Mouse (Mus musculus) testis, adult 2 months (tissue): ENCODE measurements around the gene Abcc1. TPM values are rescaled to one million over a fixed set of nuclear protein-coding genes. Genes with fewer than 3 reads are reported as not detected.
A peak's percentile ranks its signal among the peaks of the same experiment; 100 is the strongest.

Experiments
- H3K27ac ChIP-seq: fragments of 200-500 bp; 2 replicates; pipeline ENCODE4 v1.5.1; 2012; ENCODE audit warnings: low read depth, low read length; ENCODE audit not compliant: control insufficient read depth, insufficient read depth
- H3K27me3 ChIP-seq: fragments of 200-500 bp; 2 replicates; pipeline ENCODE4 v1.6.1; 2012; ENCODE audit warnings: mild to moderate bottlenecking, low read length, moderate library complexity; ENCODE audit not compliant: control insufficient read depth, insufficient read depth
- H3K36me3 ChIP-seq: fragments of 200-500 bp; 2 replicates; pipeline ENCODE4 v1.6.1; 2012; ENCODE audit warnings: mild to moderate bottlenecking, low read length; ENCODE audit not compliant: control insufficient read depth, insufficient read depth
- H3K4me1 ChIP-seq: fragments of 200-500 bp; 2 replicates; pipeline ENCODE4 v1.6.1; 2012; ENCODE audit warnings: low read length; ENCODE audit not compliant: control insufficient read depth, insufficient read depth
- H3K4me3 ChIP-seq: fragments of 200-500 bp; 2 replicates; pipeline ENCODE4 v1.5.1; 2012; ENCODE audit warnings: low read depth, mild to moderate bottlenecking, low read length, moderate library complexity, mixed read lengths; ENCODE audit not compliant: control insufficient read depth
- CTCF ChIP-seq: fragments of 200-500 bp; IDR thresholded peaks from 2 replicates; pipeline ENCODE4 v1.5.1; 2012; ENCODE audit warnings: low read depth, mild to moderate bottlenecking, inconsistent platforms, low read length, moderate library complexity; ENCODE audit not compliant: control insufficient read depth, insufficient read depth, insufficient replicate concordance
- POLR2A ChIP-seq: fragments of 200-500 bp; IDR thresholded peaks from 2 replicates; pipeline ENCODE4 v1.6.1; 2012; ENCODE audit warnings: low read depth, mild to moderate bottlenecking, inconsistent platforms, low read length, moderate library complexity; ENCODE audit not compliant: control insufficient read depth
- polyA plus RNA-seq: library from polyadenylated mRNA; depleted of rRNA; stranded (reverse); fragments of >200 nt; gene quantifications from 2 replicates; pipeline ENCODE4 v1.2.3, GENCODE M21; 2012

Abcc1 gene
- polyA plus RNA-seq, 1 experiment: 31.1 TPM

DNA sequence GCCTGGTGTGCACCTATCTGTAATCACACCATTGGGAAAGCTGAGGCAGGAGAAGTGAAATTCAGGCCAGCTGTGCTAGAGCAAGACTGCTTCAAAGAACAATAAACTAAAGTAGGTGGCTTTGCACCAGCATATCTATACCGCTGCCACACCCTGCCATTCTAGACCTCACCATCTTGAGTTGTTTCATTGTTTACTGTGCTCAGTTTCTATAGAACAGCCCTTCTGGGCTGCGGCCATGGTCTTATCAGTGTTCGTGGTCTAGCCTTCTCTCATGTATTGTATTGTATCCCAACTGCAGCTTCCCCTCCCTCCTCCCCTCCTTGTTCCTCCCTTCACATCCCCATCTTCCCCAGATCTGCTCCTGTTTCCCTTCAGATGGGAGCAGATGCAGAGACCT lies 2.1 kb downstream of the Abcc1 start:
- H3K4me1 ChIP-seq: peaks cover 12% of the 10 kb centered on the region
- TF ChIP-seq CTCF (no peak), POLR2A (no peak)
- H3K4me3 ChIP-seq: no peak overlapping the region
- H3K27me3 ChIP-seq: no peaks in the 10 kb centered on the region
- H3K27ac ChIP-seq: peak overlapping the region; percentile 10; the same call in 1 of the 2 replicates
- no peaks in the 10 kb centered on the region for H3K36me3 ChIP-seq

DNA sequence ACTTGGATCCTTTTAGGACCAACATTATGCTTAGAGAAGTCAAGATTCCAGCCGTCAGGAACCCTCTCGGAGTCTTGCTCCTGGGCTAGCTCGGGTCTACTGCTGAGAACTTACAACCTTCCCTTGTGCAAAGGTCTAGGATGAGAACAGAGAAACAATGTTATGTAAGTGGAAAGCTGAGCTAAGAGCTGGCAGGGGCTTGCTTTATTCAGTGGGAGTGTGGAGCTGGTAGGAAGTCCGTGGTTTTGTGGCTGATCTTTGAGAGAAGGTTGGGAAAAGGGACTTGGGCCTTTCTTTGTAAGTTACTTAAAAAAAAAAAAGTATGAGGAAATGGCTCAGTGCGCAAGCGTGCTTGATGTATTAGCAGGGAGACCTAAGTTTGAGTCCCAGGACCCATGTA lies 2.7 kb downstream of the Abcc1 start:
- no peaks in the 10 kb centered on the region for H3K36me3 ChIP-seq
- H3K4me1 ChIP-seq: peaks cover 12% of the 10 kb centered on the region
- no peak overlapping the region; the same call in 1 of the 2 replicates for H3K27ac ChIP-seq
- TF ChIP-seq POLR2A: no peak
- TF ChIP-seq CTCF: no peak
- H3K27me3 ChIP-seq: no peaks in the 10 kb centered on the region
- no peak overlapping the region for H3K4me3 ChIP-seq

DNA sequence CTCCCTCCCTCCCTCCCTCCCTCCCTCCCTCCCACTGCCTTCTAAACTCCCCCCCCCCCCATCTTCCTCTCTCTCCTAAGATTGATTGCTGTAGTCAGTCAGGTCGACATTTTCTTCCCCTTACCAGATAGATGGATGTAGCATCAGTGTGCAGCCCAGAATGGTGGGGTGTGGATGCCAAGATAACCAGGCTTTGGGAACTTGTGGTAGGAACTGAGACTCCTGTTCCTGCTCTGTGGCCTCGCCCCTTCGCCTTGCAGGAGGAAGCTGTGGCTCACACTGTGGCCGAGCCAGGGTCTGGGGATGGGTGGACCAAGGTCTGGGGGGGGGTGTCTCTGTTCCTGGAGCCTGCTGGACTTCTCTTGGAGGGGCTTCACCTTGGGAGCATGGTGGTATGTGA lies 4.1 kb downstream of the Abcc1 start:
- Histone ChIP-seq H3K36me3 (no peaks in the 10 kb centered on the region), H3K27ac (no peak overlapping the region; the same call in 1 of the 2 replicates), H3K4me1 (peaks cover 12% of the 10 kb centered on the region), H3K27me3 (no peaks in the 10 kb centered on the region), H3K4me3 (no peak overlapping the region)
- no peak for TF ChIP-seq POLR2A
- no peak for TF ChIP-seq CTCF

DNA sequence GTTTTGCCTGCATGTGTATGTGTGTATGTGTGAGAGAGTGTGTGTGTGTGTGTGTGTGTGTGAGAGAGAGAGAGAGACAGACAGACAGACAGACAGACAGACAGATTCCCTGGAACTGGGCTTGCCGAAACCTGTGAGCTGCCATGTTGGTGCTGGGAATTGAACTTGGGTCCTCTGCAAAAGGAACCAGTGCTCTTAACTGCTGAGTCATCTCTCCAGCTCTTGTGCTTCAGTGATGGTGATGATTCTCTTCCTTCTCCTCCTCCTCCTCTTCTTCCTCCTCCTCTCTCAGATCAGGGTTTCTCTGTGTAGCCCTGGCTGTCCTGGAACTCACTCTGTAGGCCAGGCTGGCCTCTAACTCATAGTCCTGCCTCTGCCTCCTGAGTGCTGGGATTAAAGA lies 4.7 kb downstream of the Abcc1 start:
- Histone ChIP-seq H3K4me3 (no peak overlapping the region), H3K36me3 (no peaks in the 10 kb centered on the region), H3K27ac (no peak overlapping the region; the same call in 1 of the 2 replicates), H3K27me3 (no peaks in the 10 kb centered on the region), H3K4me1 (peaks cover 10% of the 10 kb centered on the region)
- TF ChIP-seq CTCF (no peak), POLR2A (no peak)

DNA sequence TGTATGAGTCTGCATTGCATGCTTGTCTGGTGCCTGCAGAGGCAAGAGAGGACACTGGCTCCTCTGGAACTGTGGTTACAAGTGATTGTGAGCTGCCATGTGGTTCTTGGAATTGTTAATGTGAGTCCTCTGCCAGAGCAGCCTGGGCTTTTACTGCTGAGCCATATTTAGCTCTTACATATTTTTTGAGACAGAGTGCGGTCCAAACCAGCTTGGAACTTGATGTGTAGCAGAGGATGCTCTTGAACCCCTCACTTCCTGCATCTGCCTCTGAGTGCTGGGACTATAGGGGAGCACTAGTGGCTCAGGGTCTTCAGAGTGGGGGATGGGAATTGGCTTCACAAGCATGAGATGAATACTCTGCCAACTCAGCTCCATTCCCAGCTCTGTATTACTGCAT lies 10.0 kb downstream of the Abcc1 start:
- TF ChIP-seq POLR2A (no peak), CTCF (no peak)
- H3K27ac ChIP-seq: no peak overlapping the region
- no peaks in the 10 kb centered on the region for H3K36me3 ChIP-seq
- H3K27me3 ChIP-seq: no peaks in the 10 kb centered on the region
- peaks cover 2% of the 10 kb centered on the region for H3K4me1 ChIP-seq
- H3K4me3 ChIP-seq: no peak overlapping the region

DNA sequence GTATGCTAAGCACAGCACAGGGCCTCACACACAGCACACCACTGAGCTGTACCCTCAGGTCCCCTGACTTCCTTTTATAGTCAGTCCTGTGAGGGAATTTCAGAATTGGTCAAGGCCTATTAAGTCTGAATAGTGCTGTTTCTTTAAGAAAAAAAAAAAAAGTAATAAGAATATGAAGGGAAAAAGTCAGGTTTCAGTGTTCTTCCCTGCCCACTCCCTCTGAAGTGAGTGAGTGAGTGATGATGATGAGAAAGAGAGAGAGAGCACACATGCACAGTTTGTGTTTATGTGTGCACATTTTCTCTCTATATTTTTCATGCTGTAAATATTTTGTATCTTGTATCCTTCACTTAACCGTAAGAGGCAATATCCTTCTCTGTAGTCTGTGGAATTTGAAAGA lies 11.0 kb downstream of the Abcc1 start:
- no peak for TF ChIP-seq CTCF
- no peak for TF ChIP-seq POLR2A
- H3K36me3 ChIP-seq: no peaks in the 10 kb centered on the region
- H3K27me3 ChIP-seq: no peaks in the 10 kb centered on the region
- peaks cover 2% of the 10 kb centered on the region for H3K4me1 ChIP-seq
- no peak overlapping the region; the same call in 1 of the 2 replicates for H3K27ac ChIP-seq
- no peak overlapping the region for H3K4me3 ChIP-seq

DNA sequence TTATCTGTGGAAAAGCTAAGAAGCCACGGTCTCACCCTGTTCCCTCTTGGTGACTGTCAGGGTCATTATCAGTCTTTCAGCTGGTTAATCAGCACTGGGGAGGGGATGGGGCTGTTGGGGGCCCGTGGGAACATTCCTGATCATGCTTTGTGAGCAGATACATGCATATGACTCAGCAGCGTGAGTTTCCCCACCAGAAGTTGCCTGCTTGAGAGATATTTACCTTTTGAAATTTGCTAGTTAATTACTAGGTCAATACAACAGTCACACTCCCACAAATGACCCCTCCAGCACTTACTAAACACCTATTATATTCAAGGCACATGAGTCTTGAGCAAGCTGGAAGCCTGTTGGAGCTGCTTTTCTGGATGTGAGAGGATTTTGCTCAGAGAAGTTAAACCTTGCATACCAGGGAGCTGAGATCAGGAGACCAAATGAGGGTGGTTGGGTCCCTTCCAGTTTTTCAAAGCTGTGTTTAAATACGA lies 11.5 kb downstream of the Abcc1 start:
- no peaks in the 10 kb centered on the region for H3K27me3 ChIP-seq
- TF ChIP-seq POLR2A (no peak), CTCF (no peak)
- H3K27ac ChIP-seq: no peak overlapping the region
- H3K4me1 ChIP-seq: peaks cover 2% of the 10 kb centered on the region
- no peak overlapping the region for H3K4me3 ChIP-seq
- no peaks in the 10 kb centered on the region for H3K36me3 ChIP-seq

DNA sequence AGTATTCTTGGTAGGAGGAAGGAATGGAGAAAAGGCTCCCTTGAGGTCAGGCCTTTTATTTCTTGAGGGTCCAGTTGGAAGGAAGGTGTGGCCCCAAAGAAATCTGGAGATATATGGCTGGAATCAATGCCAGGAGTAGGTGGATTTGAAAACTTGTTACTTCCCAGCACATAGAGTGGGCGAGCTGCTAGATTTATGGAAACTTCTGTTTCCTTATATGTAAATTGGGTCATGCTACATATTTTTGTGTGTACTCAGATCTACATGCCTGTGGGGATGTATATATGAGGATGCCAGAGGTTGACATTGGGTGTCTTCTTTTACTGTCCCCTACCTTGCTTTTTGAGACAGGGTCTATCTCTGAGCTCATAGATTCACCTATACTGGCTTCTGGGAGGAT lies 14.6 kb downstream of the Abcc1 start:
- H3K4me3 ChIP-seq: no peak overlapping the region
- H3K36me3 ChIP-seq: no peaks in the 10 kb centered on the region
- no peak overlapping the region for H3K27ac ChIP-seq
- peaks cover 2% of the 10 kb centered on the region for H3K4me1 ChIP-seq
- H3K27me3 ChIP-seq: no peaks in the 10 kb centered on the region
- TF ChIP-seq POLR2A (no peak), CTCF (no peak)
